Mouse (Mus musculus) heart, adult 11 months (tissue): ENCODE results near the gene Tmem63a.
"Not testable (repeated sequence)": the region's sequence is repeated elsewhere in the genome, so short reads cannot be mapped to it uniquely, and the experiment has no call there.

ENCODE experiments used
- DNase-seq: peaks from one replicate; pipeline ENCODE4 v3.0.0; 2022

Gene Tmem63a

GRCm38 (mm10) chr1:180966542-180966941, 24.4 kb downstream of the Tmem63a start:
- DNase-seq = peak; percentile 98

GRCm38 (mm10) chr1:180967261-180967660, 25.1 kb downstream of the Tmem63a start:
- no peak for DNase-seq

GRCm38 (mm10) chr1:180972941-180973340, 30.8 kb downstream of the Tmem63a start:
- no peak for DNase-seq

- peak; percentile 94 for DNase-seq
These were observed 32.1 kb downstream of the Tmem63a start for GRCm38 (mm10) chr1:180974126-180974746.

GRCm38 (mm10) chr1:180976110-180976679, 34.1 kb downstream of the Tmem63a start:
- DNase-seq = no peak

GRCm38 (mm10) chr1:180979484-180980251, 37.5 kb downstream of the Tmem63a start:
- no peak for DNase-seq

GRCm38 (mm10) chr1:180980464-180980863, 38.3 kb downstream of the Tmem63a start:
- DNase-seq = no peak

- DNase-seq = not testable (repeated sequence)
These were observed 39.3 kb downstream of the Tmem63a start for GRCm38 (mm10) chr1:180981298-180982046.

- DNase-seq = peak; percentile 78
These were observed 44.6 kb downstream of the Tmem63a start for GRCm38 (mm10) chr1:180986701-180987100.

GRCm38 (mm10) chr1:180987759-180988158, 45.6 kb downstream of the Tmem63a start:
- DNase-seq = peak; percentile 90

GRCm38 (mm10) chr1:180990671-180991070, 48.5 kb downstream of the Tmem63a start:
- no peak for DNase-seq

GRCm38 (mm10) chr1:180992142-180992541, 50.0 kb downstream of the Tmem63a start:
- no peak for DNase-seq

- no peak for DNase-seq
These were observed 58.5 kb downstream of the Tmem63a start for GRCm38 (mm10) chr1:181000501-181001092.

- DNase-seq = no peak
These were observed 59.1 kb downstream of the Tmem63a start for GRCm38 (mm10) chr1:181001217-181001616.

- peak; percentile 93 for DNase-seq
These were observed 59.5 kb downstream of the Tmem63a start for GRCm38 (mm10) chr1:181001621-181002020.

GRCm38 (mm10) chr1:181003790-181004189, 61.6 kb downstream of the Tmem63a start:
- peak; percentile 74 for DNase-seq

- peak; percentile 81 for DNase-seq
These were observed 63.2 kb downstream of the Tmem63a start for GRCm38 (mm10) chr1:181005331-181005730.

- peak; percentile 82 for DNase-seq
These were observed 65.7 kb downstream of the Tmem63a start for GRCm38 (mm10) chr1:181007831-181008230.

GRCm38 (mm10) chr1:181008266-181008665, 66.1 kb downstream of the Tmem63a start:
- DNase-seq = peak; percentile 95

GRCm38 (mm10) chr1:181009011-181009590, 67.0 kb downstream of the Tmem63a start:
- DNase-seq = peak; percentile 86

- peak; percentile 98 for DNase-seq
These were observed 67.6 kb downstream of the Tmem63a start for GRCm38 (mm10) chr1:181009754-181010153.

GRCm38 (mm10) chr1:181010171-181010932, 68.2 kb downstream of the Tmem63a start:
- peak; percentile 91 for DNase-seq
